Mouse (Mus musculus) lung, postnatal 0 days (tissue): Measurements from ENCODE around the gene Olfr312.

Source experiments
- CTCF ChIP-seq: IDR thresholded peaks from 2 replicates; pipeline ENCODE4 v1.5.1; 2016; ENCODE audit warnings: antibody characterized with exemption, mild to moderate bottlenecking
- EP300 ChIP-seq: IDR thresholded peaks from 2 replicates; pipeline ENCODE4 v1.6.1; 2016; ENCODE audit warnings: antibody characterized with exemption, mild to moderate bottlenecking, control low read depth

- TF ChIP-seq CTCF (no peak), EP300 (no peak)
These were observed 39.5 kb upstream of the Olfr312 start for GRCm38 (mm10) chr11:58789532-58789931.
